Mouse (Mus musculus): ENCODE data around the gene Kbtbd4. TPM values are rescaled to one million over a fixed set of nuclear protein-coding genes. Genes with fewer than 3 reads are reported as not detected.

Gene Kbtbd4
- polyA plus RNA-seq, 1 experiment from 2014 or later = 12.0 TPM

- 0 out of 2 replicates have a peak, but pooled peaks cover 4% of the 10 kb centered on the region for H3K4me1 ChIP-seq (replicated peaks; ENCODE audit: control insufficient read depth, insufficient read depth, low read length)
- no peaks in the 10 kb centered on the region for H3K27me3 ChIP-seq (replicated peaks; ENCODE audit: control insufficient read depth, insufficient read depth, low read length)
- TF ChIP-seq CTCF (IDR thresholded peaks at IDR 0.05; ENCODE audit: low read depth) = no peak
- peak overlapping the region; percentile 99 for H3K27ac ChIP-seq (ENCODE audit: low read depth, low read length)
- no peaks in the 10 kb centered on the region for H3K9me3 ChIP-seq (ENCODE audit: control insufficient read depth)
- H3K4me2 ChIP-seq (replicated peaks; ENCODE audit: low read depth) = peak overlapping the region; percentile 82
- WGBS = 12% methylated on average over 7 of the region's 7 CpGs
- peaks cover 11% of the 10 kb centered on the region for H3K36me3 ChIP-seq (ENCODE audit: control insufficient read depth, insufficient read depth)
- no peak for ATAC-seq
- peak overlapping the region; percentile 73 for H3K4me3 ChIP-seq (ENCODE audit: low read depth, low read length)
- peak overlapping the region; percentile 98 for H3K9ac ChIP-seq (ENCODE audit: low read depth, low read length)
Measured at GRCm38 (mm10) chr2:90916560-90917232, 12.2 kb downstream of the Kbtbd4 start.

DNA sequence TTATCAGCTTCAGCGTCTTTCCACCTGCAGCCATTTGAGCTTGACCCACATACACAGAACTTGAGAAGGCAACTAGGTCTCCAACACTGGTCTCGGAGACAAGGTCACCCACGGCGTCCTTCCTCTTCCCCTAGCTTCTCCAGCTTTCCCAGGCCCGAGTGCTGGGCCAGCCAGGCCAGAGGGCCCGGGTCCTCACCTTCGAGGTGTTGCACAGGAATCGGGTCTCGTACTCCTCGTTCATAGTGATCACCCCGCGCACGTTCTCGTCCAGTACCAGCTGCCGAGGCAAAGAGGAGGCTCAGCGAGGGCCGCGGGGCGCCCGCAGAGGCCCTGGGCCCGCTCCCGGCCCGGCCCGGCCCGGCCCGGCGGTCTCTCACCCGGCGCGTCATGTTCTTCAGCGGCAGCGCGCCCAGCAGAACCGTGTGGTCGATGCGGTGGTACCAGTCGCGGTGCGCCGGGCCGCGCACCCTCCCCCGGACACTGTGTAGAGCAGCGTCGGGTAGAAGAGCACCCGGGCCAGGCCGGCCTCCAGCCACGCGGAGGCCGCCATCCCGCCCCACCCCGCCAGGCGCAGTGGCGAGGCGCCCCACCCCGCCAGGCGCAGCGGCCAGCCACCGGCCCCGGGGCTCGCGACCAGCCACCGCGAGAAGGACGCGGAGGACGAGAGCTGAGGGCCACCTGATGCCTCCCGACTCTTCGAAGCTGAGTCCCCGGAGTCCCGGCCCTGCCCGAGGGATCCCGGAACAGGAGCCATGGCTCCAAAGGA, 12.9 kb downstream of the Kbtbd4 start:
- Histone ChIP-seq H3K4me2 (replicated peaks; ENCODE audit: low read depth) (peak overlapping the region; percentile 82), H3K27me3 (replicated peaks; ENCODE audit: control insufficient read depth, insufficient read depth, low read length) (no peaks in the 10 kb centered on the region), H3K27ac (ENCODE audit: low read depth, low read length) (peak overlapping the region; percentile 99), H3K4me3 (ENCODE audit: low read depth, low read length) (peak overlapping the region; percentile 73), H3K36me3 (ENCODE audit: control insufficient read depth, insufficient read depth) (peaks cover 9% of the 10 kb centered on the region; the same call in 1 of the 2 replicates), H3K9ac (ENCODE audit: low read depth, low read length) (peak overlapping the region; percentile 98), H3K4me1 (replicated peaks; ENCODE audit: control insufficient read depth, insufficient read depth, low read length) (0 out of 2 replicates have a peak, but pooled peaks cover 4% of the 10 kb centered on the region), H3K9me3 (ENCODE audit: control insufficient read depth) (no peaks in the 10 kb centered on the region)
- ATAC-seq = peak; percentile 81
- TF ChIP-seq CTCF (IDR thresholded peaks at IDR 0.05; ENCODE audit: low read depth) = no peak
- WGBS = under 1% methylated on average over 72 of the region's 73 CpGs

DNA sequence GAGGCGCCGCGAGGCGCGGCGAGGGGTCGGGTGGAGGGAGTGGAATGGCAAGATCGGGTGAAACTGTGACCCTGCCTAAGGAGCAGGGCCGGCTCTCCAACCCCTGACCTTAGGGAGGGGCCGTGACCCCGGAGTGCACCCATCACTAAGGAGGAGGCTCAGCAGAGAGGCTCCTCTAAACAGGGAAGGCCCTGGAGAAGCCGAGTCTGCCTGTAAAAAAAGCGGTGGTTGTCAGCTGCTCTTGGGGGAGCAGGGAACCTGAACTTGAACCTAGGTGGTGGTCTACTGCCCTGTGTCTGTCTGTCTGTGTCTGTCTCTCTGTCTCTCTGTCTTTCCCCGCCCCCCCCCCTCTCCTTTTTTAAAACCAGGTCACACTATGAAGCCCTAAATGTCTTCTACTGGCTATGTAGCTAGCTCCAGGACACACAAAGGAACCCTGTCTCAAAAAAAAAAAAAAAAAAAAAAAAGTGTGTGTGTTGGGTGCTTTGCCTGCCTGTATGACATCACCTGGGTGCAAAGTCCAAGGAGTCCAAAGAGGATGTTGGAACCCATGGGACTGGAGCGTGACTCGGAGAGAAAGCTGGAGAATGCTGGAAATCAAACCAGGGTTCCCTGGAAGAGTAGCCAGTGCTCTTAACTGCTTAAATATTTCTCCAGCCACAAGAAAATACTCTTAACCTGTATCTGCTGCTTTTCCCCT, 13.6 kb downstream of the Kbtbd4 start:
- Histone ChIP-seq H3K4me1 (replicated peaks; ENCODE audit: control insufficient read depth, insufficient read depth, low read length) (0 out of 2 replicates have a peak, but pooled peaks cover 4% of the 10 kb centered on the region), H3K4me2 (replicated peaks; ENCODE audit: low read depth) (peak overlapping the region; percentile 82), H3K27ac (ENCODE audit: low read depth, low read length) (peak overlapping the region; percentile 99), H3K36me3 (ENCODE audit: control insufficient read depth, insufficient read depth) (peaks cover 9% of the 10 kb centered on the region; the same call in 1 of the 2 replicates), H3K9me3 (ENCODE audit: control insufficient read depth) (no peaks in the 10 kb centered on the region), H3K9ac (ENCODE audit: low read depth, low read length) (peak overlapping the region; percentile 98), H3K4me3 (ENCODE audit: low read depth, low read length) (peak overlapping the region; percentile 73), H3K27me3 (replicated peaks; ENCODE audit: control insufficient read depth, insufficient read depth, low read length) (no peaks in the 10 kb centered on the region)
- TF ChIP-seq CTCF (IDR thresholded peaks at IDR 0.05; ENCODE audit: low read depth) = no peak
- 5% methylated on average over 16 of the region's 16 CpGs for WGBS
- peak; percentile 84 for ATAC-seq

GRCm38 (mm10) chr2:90921178-90921577, 16.6 kb downstream of the Kbtbd4 start:
- Histone ChIP-seq H3K4me2 (replicated peaks; ENCODE audit: low read depth) (no peak overlapping the region), H3K27ac (ENCODE audit: low read depth, low read length) (no peak overlapping the region), H3K36me3 (ENCODE audit: control insufficient read depth, insufficient read depth) (no peaks in the 10 kb centered on the region), H3K9me3 (ENCODE audit: control insufficient read depth) (no peaks in the 10 kb centered on the region), H3K4me1 (replicated peaks; ENCODE audit: control insufficient read depth, insufficient read depth, low read length) (no peaks in the 10 kb centered on the region), H3K9ac (ENCODE audit: low read depth, low read length) (no peak overlapping the region), H3K27me3 (replicated peaks; ENCODE audit: control insufficient read depth, insufficient read depth, low read length) (no peaks in the 10 kb centered on the region), H3K4me3 (ENCODE audit: low read depth, low read length) (no peak overlapping the region)
- no peak for ATAC-seq
- 76% methylated on average over 1 of the region's 1 CpGs for WGBS
- no peak for TF ChIP-seq CTCF (IDR thresholded peaks at IDR 0.05; ENCODE audit: low read depth)

- no peaks in the 10 kb centered on the region for H3K36me3 ChIP-seq (ENCODE audit: control insufficient read depth, insufficient read depth)
- no peak overlapping the region for H3K4me3 ChIP-seq (ENCODE audit: low read depth, low read length)
- 79% methylated on average over 2 of the region's 2 CpGs for WGBS
- no peak overlapping the region for H3K27ac ChIP-seq (ENCODE audit: low read depth, low read length)
- H3K4me1 ChIP-seq (replicated peaks; ENCODE audit: control insufficient read depth, insufficient read depth, low read length) = no peaks in the 10 kb centered on the region
- no peaks in the 10 kb centered on the region for H3K27me3 ChIP-seq (replicated peaks; ENCODE audit: control insufficient read depth, insufficient read depth, low read length)
- no peak for ATAC-seq
- H3K4me2 ChIP-seq (replicated peaks; ENCODE audit: low read depth) = no peak overlapping the region
- TF ChIP-seq CTCF (IDR thresholded peaks at IDR 0.05; ENCODE audit: low read depth) = no peak
- no peaks in the 10 kb centered on the region for H3K9me3 ChIP-seq (ENCODE audit: control insufficient read depth)
- H3K9ac ChIP-seq (ENCODE audit: low read depth, low read length) = no peak overlapping the region
Measured at GRCm38 (mm10) chr2:90922636-90923035, 18.1 kb downstream of the Kbtbd4 start.

DNA sequence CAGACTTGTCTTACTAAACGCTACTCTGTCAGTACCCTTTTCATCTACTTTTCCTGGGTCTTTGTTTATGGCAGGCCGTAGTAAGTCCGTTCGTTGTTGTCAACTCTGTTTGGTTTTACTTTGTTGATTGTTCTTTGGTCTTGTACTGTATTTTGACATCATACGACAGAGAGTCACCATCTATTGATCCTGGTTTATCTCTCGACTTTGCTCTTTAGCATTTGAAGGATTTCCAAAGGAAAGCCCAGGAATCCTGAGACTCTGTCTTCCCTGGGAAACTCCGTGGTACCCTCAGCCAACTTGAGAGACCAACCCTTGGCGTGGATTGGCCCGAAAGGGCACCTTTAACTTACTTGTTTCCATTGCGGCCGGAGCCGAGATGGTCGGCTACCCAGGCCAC, 24.0 kb downstream of the Kbtbd4 start:
- 83% methylated on average over 13 of the region's 13 CpGs for WGBS
- Histone ChIP-seq H3K9ac (ENCODE audit: low read depth, low read length) (no peak overlapping the region), H3K4me3 (ENCODE audit: low read depth, low read length) (no peak overlapping the region), H3K27me3 (replicated peaks; ENCODE audit: control insufficient read depth, insufficient read depth, low read length) (no peaks in the 10 kb centered on the region), H3K27ac (ENCODE audit: low read depth, low read length) (no peak overlapping the region), H3K36me3 (ENCODE audit: control insufficient read depth, insufficient read depth) (no peaks in the 10 kb centered on the region), H3K4me2 (replicated peaks; ENCODE audit: low read depth) (no peak overlapping the region), H3K4me1 (replicated peaks; ENCODE audit: control insufficient read depth, insufficient read depth, low read length) (no peaks in the 10 kb centered on the region), H3K9me3 (ENCODE audit: control insufficient read depth) (no peaks in the 10 kb centered on the region)
- no peak for TF ChIP-seq CTCF (IDR thresholded peaks at IDR 0.05; ENCODE audit: low read depth)
- no peak for ATAC-seq

All from intestine, postnatal 0 days (tissue).